Mouse (Mus musculus): ENCODE measurements around the gene Rusc1. TPM values are rescaled to one million over a fixed set of nuclear protein-coding genes. Genes with fewer than 3 reads are reported as not detected.

The Rusc1 gene
- polyA plus RNA-seq, 1 experiment from 2014 or later = 67.1 TPM

DNA sequence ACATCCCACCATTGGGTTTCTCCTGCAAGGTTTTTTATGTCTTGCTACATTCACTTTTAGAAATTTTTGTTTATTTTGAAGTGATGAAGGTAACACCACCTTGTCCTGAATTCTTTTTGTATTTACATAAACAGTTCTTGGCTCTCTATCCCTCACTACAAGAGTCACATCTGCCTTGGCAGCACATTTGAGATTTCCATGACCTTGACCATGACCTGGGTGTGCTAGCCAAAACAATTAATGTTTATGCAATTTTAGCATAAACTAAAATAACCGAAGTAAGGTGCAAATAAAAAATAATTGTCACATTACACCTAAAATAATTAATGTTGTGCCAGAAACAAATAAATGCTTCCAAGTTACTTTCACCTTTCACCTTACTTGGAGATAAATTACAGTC is 15.0 kb upstream of the Rusc1 start:
- no peak overlapping the region for H3K9ac ChIP-seq
- H3K27ac ChIP-seq = no peak overlapping the region
- ATAC-seq (ENCODE audit: low FRiP score) = no peak
- 72% methylated on average over 1 of the region's 1 CpGs for WGBS
- no peaks in the 10 kb centered on the region for H3K27me3 ChIP-seq
- H3K9me3 ChIP-seq (replicated peaks) = no peaks in the 10 kb centered on the region
- H3K4me2 ChIP-seq (replicated peaks) = no peak overlapping the region
- H3K4me1 ChIP-seq = no peaks in the 10 kb centered on the region
- H3K36me3 ChIP-seq = no peaks in the 10 kb centered on the region
- no peak overlapping the region for H3K4me3 ChIP-seq

DNA sequence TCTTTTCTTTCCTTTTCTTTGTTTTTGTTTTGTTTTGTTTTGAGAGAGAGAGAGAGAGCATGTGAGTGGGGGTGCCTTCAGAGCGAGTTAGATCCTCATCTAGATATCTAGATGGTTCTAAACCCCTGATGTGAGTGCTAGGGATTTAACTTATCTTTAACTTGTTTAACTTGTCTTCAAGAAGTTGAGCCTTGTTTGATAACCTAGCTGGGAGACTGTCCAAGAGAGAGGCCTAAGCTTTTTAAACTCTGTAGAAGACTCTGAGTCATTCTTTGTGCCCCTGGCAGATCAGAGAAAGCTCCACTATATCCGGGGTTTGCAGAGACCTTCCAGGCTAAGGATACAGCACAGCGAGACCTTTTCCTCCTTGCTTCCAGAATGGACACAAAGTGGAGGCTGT is 14.4 kb upstream of the Rusc1 start:
- Histone ChIP-seq H3K36me3 (no peaks in the 10 kb centered on the region), H3K9ac (no peak overlapping the region), H3K27me3 (no peaks in the 10 kb centered on the region), H3K9me3 (replicated peaks) (no peaks in the 10 kb centered on the region), H3K4me2 (replicated peaks) (no peak overlapping the region), H3K4me1 (no peaks in the 10 kb centered on the region), H3K4me3 (no peak overlapping the region), H3K27ac (no peak overlapping the region)
- WGBS = 72% methylated on average over 3 of the region's 3 CpGs
- no peak for ATAC-seq (ENCODE audit: low FRiP score)

DNA sequence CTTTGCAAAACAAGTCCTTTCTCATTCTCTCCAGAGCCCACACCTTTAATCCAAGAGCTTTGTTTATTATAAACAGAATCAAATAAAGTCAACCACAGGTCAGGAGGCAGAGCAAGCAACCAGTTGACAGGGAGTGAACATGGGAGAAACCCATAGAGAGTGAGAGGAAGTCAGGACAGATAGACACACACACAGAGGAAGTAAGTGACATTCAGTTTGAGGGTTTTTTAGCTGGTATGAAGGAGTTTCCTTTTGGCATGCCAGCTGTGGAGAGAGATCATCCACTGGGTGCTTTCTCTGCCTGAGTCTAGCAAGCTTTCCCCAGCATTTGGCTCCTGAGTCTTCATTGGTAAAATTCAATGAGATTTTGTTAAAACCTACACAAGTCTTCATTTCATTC is 13.8 kb upstream of the Rusc1 start:
- ATAC-seq (ENCODE audit: low FRiP score) = no peak
- no peak overlapping the region for H3K4me2 ChIP-seq (replicated peaks)
- no peak overlapping the region for H3K9ac ChIP-seq
- H3K27me3 ChIP-seq = no peaks in the 10 kb centered on the region
- no peaks in the 10 kb centered on the region for H3K36me3 ChIP-seq
- no peak overlapping the region for H3K4me3 ChIP-seq
- no peaks in the 10 kb centered on the region for H3K9me3 ChIP-seq (replicated peaks)
- no peak overlapping the region for H3K27ac ChIP-seq
- H3K4me1 ChIP-seq = no peaks in the 10 kb centered on the region

DNA sequence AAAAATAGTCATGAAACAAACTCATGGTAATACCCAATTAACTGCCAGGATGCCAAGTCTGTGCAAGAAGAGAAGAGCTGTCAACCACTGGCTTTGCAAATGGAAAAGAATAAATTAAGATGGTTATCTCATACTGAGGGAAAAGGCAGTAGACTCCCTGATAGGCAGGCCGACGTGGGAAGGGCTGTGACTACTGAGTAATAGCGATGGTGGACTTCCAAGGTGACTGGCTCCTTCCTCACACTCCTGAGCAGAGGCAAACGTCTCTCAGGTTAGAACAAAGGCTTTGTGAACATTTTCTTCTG is 10.1 kb upstream of the Rusc1 start:
- no peak for ATAC-seq (ENCODE audit: low FRiP score)
- no peak overlapping the region for H3K27ac ChIP-seq
- no peak overlapping the region for H3K4me2 ChIP-seq (replicated peaks)
- H3K36me3 ChIP-seq = peaks cover 11% of the 10 kb centered on the region
- H3K27me3 ChIP-seq = no peaks in the 10 kb centered on the region
- peaks cover 24% of the 10 kb centered on the region for H3K4me1 ChIP-seq
- no peak overlapping the region for H3K9ac ChIP-seq
- no peaks in the 10 kb centered on the region for H3K9me3 ChIP-seq (replicated peaks)
- 74% methylated on average over 4 of the region's 4 CpGs for WGBS
- H3K4me3 ChIP-seq = no peak overlapping the region

DNA sequence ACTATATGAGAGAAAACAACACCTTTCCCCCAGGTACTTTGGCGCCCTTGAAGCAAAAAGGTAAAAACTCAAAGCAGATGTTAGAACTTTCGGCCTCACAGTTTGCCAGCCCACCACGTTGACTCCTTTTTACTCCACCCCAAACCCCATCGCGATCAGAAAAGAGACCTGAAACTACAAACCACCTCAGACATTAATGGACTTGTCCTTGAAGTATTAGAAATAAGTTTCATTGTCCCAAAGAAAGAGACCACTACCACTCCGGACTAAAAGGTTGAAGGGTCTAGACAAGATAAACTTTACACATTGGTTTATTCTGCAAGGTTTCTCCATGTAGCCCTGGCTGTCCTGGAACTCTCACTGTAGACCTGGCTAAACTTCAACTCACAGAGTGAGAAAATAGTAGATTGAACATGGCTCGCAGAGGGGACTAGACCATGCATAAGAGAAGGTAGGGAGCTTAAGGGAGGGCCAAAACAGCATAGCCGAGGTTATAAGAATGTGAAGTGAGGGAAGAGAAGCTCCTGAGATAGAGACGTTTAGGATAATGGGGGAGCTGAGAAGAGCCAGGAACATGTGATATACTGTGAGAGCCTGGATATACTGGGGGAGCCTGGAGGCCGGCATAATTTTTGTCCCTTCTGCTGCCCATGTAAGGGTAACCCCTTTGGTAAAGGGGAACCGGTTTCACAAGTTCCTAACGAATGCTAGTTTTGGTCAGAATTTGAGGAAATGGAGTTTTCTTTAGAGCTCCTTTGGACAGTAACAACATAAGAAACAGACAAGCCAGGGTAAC is 9.6 kb upstream of the Rusc1 start:
- ATAC-seq (ENCODE audit: low FRiP score) = no peak
- Histone ChIP-seq H3K4me1 (peaks cover 26% of the 10 kb centered on the region), H3K36me3 (peaks cover 16% of the 10 kb centered on the region), H3K9ac (no peak overlapping the region), H3K4me3 (peak overlapping the region; percentile 74), H3K4me2 (replicated peaks) (peak overlapping the region; percentile 53), H3K9me3 (replicated peaks) (no peaks in the 10 kb centered on the region), H3K27ac (peak overlapping the region; percentile 74), H3K27me3 (no peaks in the 10 kb centered on the region)
- WGBS = 66% methylated on average over 12 of the region's 12 CpGs

DNA sequence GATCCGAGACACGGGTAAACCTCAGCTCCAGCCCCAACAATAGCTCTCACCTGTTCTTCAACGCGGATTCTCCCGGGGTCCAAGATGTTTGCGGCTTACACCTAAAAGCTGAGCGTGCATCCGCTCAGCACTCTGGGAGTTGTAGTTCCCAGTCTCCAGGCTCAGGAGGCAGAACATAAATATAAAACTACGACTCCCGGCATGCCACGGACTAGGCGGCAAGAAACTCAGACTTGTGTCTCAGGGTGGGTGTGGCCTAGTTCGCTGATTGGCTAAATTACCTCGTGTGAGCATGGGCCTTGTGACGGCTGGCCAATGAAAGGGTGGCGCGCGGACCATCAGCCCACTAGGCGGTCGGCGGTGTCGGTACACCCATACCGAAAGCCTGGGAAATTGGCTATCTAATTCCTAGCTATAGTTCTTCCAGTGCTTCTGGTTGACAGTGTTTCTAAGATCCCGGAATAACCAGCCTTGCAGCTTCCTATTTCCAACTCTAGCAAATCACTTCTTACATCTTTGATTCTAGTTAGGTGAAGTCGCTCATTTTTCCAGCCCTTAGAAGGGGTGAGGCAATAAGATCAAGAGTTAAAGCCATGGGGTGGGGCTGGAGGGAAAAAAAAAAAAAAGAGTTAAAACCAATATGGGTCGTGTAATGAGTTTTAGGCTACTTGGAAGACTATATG is 8.8 kb upstream of the Rusc1 start, which contains the start of gene Fdps:
Gene Fdps (minus strand): TSS at position 148 of the 683 bp plus-strand sequence.
- Histone ChIP-seq H3K27ac (peak within 1 kb of the TSS; percentile 79), H3K27me3 (no peaks in the 10 kb centered on the region), H3K9ac (peak within 1 kb of the TSS; percentile 69), H3K4me3 (peak within 1 kb of the TSS; percentile 74), H3K9me3 (replicated peaks) (no peaks in the 10 kb centered on the region), H3K4me2 (replicated peaks) (peak within 1 kb of the TSS; percentile 79), H3K36me3 (peaks cover 22% of the 10 kb centered on the region), H3K4me1 (peaks cover 26% of the 10 kb centered on the region)
- under 1% methylated on average over 26 of the region's 26 CpGs for WGBS
- peak; percentile 98 for ATAC-seq (ENCODE audit: low FRiP score)

DNA sequence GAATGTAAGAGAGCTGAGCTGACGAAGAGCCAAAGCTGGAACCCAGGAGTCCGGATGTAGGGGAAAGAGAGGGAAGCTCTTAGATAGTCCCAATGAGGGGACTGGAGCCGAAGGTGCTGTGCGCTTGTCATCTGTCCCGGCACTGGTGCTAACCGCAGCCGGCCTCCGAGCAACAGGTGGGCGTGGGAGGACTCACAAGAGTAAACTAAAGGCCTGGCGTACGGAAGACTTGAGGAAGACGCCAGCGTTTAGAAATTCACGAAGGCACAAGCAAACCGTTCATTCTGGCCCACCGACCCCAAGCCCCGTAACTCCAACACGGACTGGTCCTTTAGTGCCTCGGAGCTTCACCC is 8.3 kb upstream of the Rusc1 start:
- Histone ChIP-seq H3K36me3 (peaks cover 27% of the 10 kb centered on the region), H3K4me3 (peak overlapping the region; percentile 74), H3K9ac (peak overlapping the region; percentile 69), H3K4me1 (peaks cover 26% of the 10 kb centered on the region), H3K27me3 (no peaks in the 10 kb centered on the region), H3K4me2 (replicated peaks) (peak overlapping the region; percentile 79), H3K9me3 (replicated peaks) (no peaks in the 10 kb centered on the region), H3K27ac (peak overlapping the region; percentile 79)
- WGBS = under 1% methylated on average over 19 of the region's 19 CpGs
- ATAC-seq (ENCODE audit: low FRiP score) = peak; percentile 55

DNA sequence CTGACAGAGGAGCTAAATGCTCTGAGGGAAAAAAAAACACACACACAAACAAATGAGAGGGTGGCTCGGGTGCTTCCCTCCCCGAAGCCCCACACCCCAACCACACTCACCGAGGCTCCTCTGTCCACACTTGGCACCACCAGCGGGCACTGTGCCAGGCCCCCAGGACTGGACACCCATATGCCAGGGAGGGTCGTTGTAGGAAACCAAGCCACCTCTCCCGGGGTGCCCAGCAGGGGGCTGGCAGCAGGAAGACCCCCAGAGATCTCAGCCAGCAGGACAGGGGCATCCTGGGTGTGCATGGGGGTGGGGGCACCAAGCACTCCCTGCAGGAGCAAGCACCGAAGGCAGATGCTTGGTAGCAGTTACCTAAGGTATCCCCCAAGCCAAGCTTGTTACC is 7.7 kb upstream of the Rusc1 start, which contains the start of gene Gm43738:
Gene Gm43738 (minus strand): TSS at position 289 of the 400 bp plus-strand sequence.
- Histone ChIP-seq H3K4me2 (replicated peaks) (peak within 1 kb of the TSS; percentile 79), H3K27me3 (no peaks in the 10 kb centered on the region), H3K36me3 (peaks cover 34% of the 10 kb centered on the region), H3K4me3 (peak within 1 kb of the TSS; percentile 74), H3K9ac (peak within 1 kb of the TSS; percentile 69), H3K9me3 (replicated peaks) (no peaks in the 10 kb centered on the region), H3K27ac (peak within 1 kb of the TSS; percentile 79), H3K4me1 (peaks cover 26% of the 10 kb centered on the region)
- no peak for ATAC-seq (ENCODE audit: low FRiP score)
- WGBS = 46% methylated on average over 7 of the region's 7 CpGs

DNA sequence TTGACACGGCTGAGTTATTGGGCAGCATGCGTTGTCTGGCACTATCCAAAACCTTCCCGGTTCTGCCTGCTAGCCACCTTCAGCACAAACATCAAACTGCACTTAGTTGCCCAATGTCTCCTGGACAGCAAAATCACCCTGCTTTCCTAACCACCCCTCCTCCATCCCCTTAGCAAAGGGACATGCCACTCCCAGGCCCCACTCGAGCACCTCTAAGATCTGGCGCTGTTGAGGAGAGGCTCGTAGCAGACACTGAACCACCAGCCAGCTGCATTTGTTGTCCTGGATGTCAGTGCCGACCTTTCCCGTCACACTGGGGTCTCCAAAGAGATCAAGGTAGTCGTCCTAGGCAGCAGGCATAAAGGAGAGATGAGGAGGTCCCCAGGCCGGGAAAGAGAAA is 910 bp upstream of the Rusc1 start:
- peaks cover 45% of the 10 kb centered on the region for H3K36me3 ChIP-seq
- ATAC-seq (ENCODE audit: low FRiP score) = no peak

DNA sequence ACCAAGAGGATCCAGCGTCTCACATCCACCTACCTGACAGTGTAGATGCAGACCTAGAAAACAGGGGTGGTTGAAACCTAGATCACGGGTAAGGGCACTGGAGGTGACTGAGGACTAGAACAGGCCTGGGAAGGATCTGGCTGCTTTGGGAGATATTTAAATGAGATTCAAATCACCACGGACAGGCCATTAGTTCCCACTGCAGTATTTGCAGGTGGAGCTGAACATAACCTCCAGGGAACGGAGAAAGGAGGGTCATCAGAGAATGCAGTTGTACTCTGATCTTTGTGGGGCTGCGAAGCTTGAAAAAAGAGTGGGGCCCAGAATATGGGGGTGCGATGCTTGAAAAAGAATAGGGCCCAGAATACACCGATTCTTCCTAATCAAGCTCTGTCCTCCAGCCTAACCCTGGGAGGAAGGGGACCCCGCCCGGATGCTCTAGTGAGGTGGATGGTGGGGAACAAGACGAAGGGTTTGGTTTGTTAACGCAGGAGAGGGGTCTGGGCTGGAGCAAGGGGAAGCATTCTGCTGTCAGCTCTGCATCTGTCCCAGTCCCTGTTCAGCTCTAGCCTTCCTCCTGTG is 511 bp downstream of the Rusc1 start:
- H3K4me1 ChIP-seq = peaks cover 39% of the 10 kb centered on the region
- peaks cover 44% of the 10 kb centered on the region for H3K36me3 ChIP-seq
- peak overlapping the region; percentile 79 for H3K27ac ChIP-seq
- peak; percentile 41 for ATAC-seq (ENCODE audit: low FRiP score)
- H3K9me3 ChIP-seq (replicated peaks) = no peaks in the 10 kb centered on the region
- H3K27me3 ChIP-seq = peaks cover 34% of the 10 kb centered on the region
- peak overlapping the region; percentile 68 for H3K4me3 ChIP-seq
- peak overlapping the region; percentile 86 for H3K9ac ChIP-seq
- WGBS = 13% methylated on average over 11 of the region's 11 CpGs
- H3K4me2 ChIP-seq (replicated peaks) = peak overlapping the region; percentile 98

More for the DNA sequence above, 910 bp upstream of the Rusc1 start:
- no peaks in the 10 kb centered on the region for H3K9me3 ChIP-seq (replicated peaks)
- no peak overlapping the region for H3K27ac ChIP-seq
- H3K27me3 ChIP-seq = peaks cover 19% of the 10 kb centered on the region
- H3K4me2 ChIP-seq (replicated peaks) = no peak overlapping the region
- H3K4me1 ChIP-seq = peaks cover 33% of the 10 kb centered on the region
- WGBS = 87% methylated on average over 10 of the region's 10 CpGs
- H3K4me3 ChIP-seq = no peak overlapping the region
- no peak overlapping the region for H3K9ac ChIP-seq

DNA sequence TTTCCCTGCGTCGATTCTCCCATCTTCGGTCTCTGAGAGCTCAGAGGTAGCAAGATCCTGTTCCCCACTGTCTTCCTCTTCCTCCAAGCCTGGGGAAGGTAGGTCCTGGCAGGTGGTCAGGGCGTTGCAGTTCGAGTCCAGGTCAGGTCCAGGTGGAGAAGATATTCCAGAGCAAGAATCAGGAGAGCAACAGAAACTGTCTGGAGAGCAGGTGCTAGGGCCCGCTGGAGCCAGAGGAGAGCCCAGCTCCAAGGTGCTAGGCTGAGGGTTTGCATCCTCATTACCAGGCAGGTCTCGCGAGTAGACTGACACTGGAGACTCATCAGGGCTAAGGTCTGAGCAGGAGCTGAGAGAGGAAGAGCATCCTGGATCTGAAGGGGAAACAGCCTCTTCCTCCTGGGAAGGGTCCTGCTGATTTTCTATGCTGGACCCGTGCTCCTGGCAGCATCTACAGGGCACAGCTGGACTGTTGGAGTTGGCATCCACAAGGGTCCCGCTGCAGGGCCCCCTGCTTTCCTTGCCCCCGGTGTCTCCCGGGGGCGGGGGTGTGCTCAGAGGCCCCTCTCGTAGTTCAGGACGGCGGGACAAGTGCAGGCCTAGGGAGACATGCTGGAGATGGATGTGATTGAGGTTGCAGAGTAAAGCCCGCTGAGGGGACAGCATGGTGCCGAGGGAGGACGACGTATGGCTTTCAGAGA is 1.2 kb downstream of the Rusc1 start:
- Histone ChIP-seq H3K4me3 (peak overlapping the region; percentile 68), H3K4me2 (replicated peaks) (peak overlapping the region; percentile 98), H3K9ac (peak overlapping the region; percentile 86), H3K4me1 (peaks cover 42% of the 10 kb centered on the region), H3K36me3 (peaks cover 40% of the 10 kb centered on the region), H3K27ac (peak overlapping the region; percentile 71), H3K27me3 (peaks cover 34% of the 10 kb centered on the region), H3K9me3 (replicated peaks) (no peaks in the 10 kb centered on the region)
- WGBS = 7% methylated on average over 20 of the region's 20 CpGs
- ATAC-seq (ENCODE audit: low FRiP score) = no peak
